Mouse (Mus musculus) hindbrain, embryonic 10.5 days (tissue): ENCODE measurements at regions not wholly inside any gene's neighbourhood (a gene's known extent, or its start where the extent isn't known, plus 50 kb on each side); places are given as distances from the start of the nearest gene placed in this dataset.
"Not testable (repeated sequence)": the region's sequence is repeated elsewhere in the genome, so short reads cannot be mapped to it uniquely, and the experiment has no call there.

ENCODE experiments used
- DNase-seq: peaks from one replicate; pipeline ENCODE4 v3.0.0-alpha.2; 2017; ENCODE audit warnings: low spot score
- H3K27ac ChIP-seq: fragments of 300-500 bp; sonication (generic); 2 replicates; pipeline ENCODE4 v1.5.1; 2016; ENCODE audit warnings: mild to moderate bottlenecking, moderate library complexity
- H3K27me3 ChIP-seq: fragments of 300-500 bp; sonication (generic); 2 replicates; pipeline ENCODE4 v1.6.1; 2016; ENCODE audit warnings: mild to moderate bottlenecking; ENCODE audit not compliant: poor library complexity, insufficient read depth, severe bottlenecking
- H3K36me3 ChIP-seq: fragments of 300-500 bp; sonication (generic); 2 replicates; pipeline ENCODE4 v1.6.1; 2016; ENCODE audit warnings: mild to moderate bottlenecking, moderate library complexity
- H3K4me1 ChIP-seq: fragments of 300-500 bp; sonication (generic); replicated peaks from 2 replicates; pipeline ENCODE4 v1.6.1; 2016; ENCODE audit warnings: mild to moderate bottlenecking
- H3K4me3 ChIP-seq: fragments of 300-500 bp; sonication (generic); 2 replicates; pipeline ENCODE4 v1.5.1; 2016; ENCODE audit warnings: mild to moderate bottlenecking, moderate library complexity
- H3K9me3 ChIP-seq: fragments of 300-500 bp; sonication (generic); 2 replicates; pipeline ENCODE4 v1.6.1; 2016; ENCODE audit warnings: mild to moderate bottlenecking, moderate library complexity
- WGBS: fragments of 180-500 bp; shearing (Covaris S2); methylation state at CpG from one replicate; pipeline ENCODE4 v1.1.7; 2016; 5-methylcytosine and 5-hydroxymethylcytosine counted together

DNA sequence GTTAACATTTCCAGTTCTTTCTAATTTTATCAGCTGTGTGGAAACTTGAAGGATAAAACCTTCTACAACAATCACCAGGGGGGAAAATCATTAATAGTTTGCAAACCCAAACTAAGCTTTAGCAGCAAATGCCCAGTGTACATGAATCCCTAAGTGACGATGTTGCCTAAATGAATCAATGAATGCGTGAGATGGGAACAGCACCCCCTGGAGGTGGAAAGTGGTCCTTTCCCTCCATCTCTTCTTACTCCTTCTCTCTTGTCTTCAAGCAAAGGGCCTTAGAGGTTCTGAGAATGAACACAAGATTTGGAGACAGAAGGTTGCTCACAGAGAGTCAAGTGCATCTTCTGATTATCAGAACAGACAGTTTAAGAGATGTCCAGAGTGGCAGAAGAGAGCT lies 129.1 kb upstream of the Daam1 start:
- H3K27me3 ChIP-seq, result no peaks in the 10 kb centered on the region
- WGBS, result 82% methylated on average over 2 of the region's 2 CpGs
- DNase-seq, result peak; percentile 24

DNA sequence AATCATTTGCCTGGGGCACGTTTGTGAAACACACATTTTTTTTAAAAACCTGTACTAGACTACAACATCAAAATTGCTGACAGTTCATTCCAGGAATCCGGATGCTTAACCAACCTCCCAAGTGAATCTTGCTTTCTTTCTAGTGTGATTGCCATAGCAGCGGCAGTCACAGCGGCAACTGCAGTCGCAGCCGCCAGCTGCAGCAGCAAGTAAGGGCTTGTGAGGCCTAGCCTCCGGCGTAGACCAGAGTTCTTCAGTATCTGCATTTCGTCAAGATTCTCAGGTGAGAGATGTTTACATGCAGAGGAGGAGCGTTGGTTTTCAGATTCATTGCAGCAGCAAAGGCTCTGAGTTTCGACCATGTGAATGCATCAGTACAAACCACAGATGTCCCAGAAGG lies 128.7 kb upstream of the Daam1 start:
- peaks cover 7% of the 10 kb centered on the region; the same call in 1 of the 2 replicates for H3K9me3 ChIP-seq
- no peak overlapping the region for H3K4me3 ChIP-seq
- no peak for DNase-seq
- no peaks in the 10 kb centered on the region for H3K36me3 ChIP-seq
- no peaks in the 10 kb centered on the region for H3K4me1 ChIP-seq
- H3K27me3 ChIP-seq, result no peaks in the 10 kb centered on the region
- 88% methylated on average over 11 of the region's 11 CpGs for WGBS
- H3K27ac ChIP-seq, result no peak overlapping the region

More for the DNA sequence above, 129.1 kb upstream of the Daam1 start:
- H3K4me1 ChIP-seq, result no peaks in the 10 kb centered on the region
- no peak overlapping the region for H3K4me3 ChIP-seq
- no peaks in the 10 kb centered on the region for H3K36me3 ChIP-seq
- H3K9me3 ChIP-seq, result peaks cover 7% of the 10 kb centered on the region; the same call in 1 of the 2 replicates
- no peak overlapping the region for H3K27ac ChIP-seq

DNA sequence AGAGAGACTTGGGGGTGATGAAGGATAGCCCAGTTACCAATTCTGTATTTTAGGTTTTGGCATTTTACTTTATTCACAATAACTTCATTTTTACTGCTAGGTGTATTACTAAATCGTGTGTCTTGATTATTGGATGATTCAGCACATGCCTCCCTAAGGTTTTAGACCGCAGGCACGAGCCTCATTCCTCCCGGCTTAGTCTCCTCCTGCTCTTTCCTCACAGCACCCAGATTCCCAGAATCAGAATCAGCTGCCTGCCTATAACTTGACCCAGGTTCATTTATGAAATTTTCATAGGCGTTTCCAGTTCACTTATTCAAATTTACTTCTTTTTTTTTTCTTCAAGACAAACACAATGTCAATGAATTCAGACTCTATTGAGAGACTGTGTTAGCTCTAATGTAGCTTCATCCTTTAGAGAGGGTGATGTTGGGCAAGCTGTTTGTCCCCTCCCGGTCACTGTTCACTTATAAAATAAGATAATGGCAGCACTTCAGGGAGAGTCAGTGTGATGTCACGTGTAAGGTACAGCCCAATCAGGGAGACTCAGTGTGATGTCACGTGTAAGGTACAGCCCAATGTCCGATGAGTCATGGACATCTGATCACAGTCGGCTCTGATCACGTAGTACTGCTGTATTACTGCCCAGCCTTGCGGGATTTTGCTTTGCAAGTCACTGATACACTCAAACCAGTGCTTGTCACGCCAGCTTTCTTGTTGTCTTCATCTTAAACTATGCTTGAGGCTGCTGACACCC lies 127.6 kb upstream of the Daam1 start:
- H3K27me3 ChIP-seq, result no peaks in the 10 kb centered on the region
- no peak for DNase-seq
- no peak overlapping the region for H3K27ac ChIP-seq
- 90% methylated on average over 13 of the region's 13 CpGs for WGBS
- H3K4me1 ChIP-seq, result no peaks in the 10 kb centered on the region
- no peak overlapping the region for H3K4me3 ChIP-seq
- H3K9me3 ChIP-seq, result peaks cover 7% of the 10 kb centered on the region; the same call in 1 of the 2 replicates
- no peaks in the 10 kb centered on the region for H3K36me3 ChIP-seq

DNA sequence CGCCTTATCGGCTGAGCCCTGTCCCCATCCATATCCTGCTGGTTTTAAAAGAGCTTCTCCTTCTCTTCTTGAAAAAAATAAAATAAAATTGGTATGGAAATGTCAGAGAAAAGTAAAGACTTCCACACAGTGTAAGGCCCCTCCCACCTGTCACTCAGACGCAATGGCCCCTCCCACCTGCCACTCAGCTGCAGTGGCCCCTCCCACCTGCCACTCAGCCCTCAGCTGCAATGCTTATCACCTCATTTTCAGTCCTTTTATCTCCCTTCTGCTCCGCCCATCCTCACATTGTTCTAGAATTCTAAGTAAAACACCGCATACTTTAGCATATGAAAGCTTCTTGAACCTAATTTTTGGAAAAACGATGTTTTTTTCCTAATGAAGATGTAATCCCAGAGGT lies 126.4 kb upstream of the Daam1 start:
- H3K9me3 ChIP-seq, result no peaks in the 10 kb centered on the region
- no peak overlapping the region for H3K4me3 ChIP-seq
- H3K4me1 ChIP-seq, result no peaks in the 10 kb centered on the region
- H3K27ac ChIP-seq, result no peak overlapping the region
- no peak for DNase-seq
- no peaks in the 10 kb centered on the region for H3K36me3 ChIP-seq
- 71% methylated on average over 6 of the region's 6 CpGs for WGBS
- no peaks in the 10 kb centered on the region for H3K27me3 ChIP-seq

DNA sequence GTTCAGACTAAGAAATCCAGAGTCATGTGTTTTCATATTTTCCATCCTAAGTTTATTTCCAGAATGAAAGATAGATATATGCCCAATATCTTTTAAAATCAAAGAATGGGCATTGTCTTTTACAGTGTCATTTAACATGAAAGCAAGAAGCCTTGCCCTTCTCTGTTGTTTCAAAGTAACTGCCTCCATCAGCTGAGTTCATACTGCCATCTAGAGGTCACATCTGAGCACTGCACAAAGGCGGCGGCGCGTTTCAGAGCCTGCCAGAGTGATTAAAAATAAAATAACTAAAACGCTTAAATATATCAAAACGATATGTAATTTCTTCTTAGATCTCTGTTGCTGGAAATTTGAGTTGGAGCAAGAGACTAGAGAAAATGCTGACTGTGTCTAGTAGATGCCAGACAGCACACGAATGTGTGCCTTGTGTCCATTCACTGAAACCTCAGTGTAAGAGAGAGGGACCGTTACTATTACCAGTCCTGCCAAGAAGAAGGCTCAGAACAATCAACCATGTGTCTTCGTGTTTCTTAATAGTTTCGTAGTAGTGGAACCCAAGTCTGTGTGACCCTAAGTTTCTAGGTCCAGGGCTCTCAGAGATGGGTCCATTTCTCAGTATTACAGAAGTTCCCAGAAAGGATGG lies 123.0 kb upstream of the Daam1 start:
- peak; percentile 72 for DNase-seq
- Histone ChIP-seq H3K36me3 (no peaks in the 10 kb centered on the region), H3K4me1 (no peaks in the 10 kb centered on the region), H3K27ac (no peak overlapping the region), H3K9me3 (no peaks in the 10 kb centered on the region), H3K27me3 (no peaks in the 10 kb centered on the region), H3K4me3 (no peak overlapping the region)
- WGBS, result 29% methylated on average over 10 of the region's 10 CpGs

DNA sequence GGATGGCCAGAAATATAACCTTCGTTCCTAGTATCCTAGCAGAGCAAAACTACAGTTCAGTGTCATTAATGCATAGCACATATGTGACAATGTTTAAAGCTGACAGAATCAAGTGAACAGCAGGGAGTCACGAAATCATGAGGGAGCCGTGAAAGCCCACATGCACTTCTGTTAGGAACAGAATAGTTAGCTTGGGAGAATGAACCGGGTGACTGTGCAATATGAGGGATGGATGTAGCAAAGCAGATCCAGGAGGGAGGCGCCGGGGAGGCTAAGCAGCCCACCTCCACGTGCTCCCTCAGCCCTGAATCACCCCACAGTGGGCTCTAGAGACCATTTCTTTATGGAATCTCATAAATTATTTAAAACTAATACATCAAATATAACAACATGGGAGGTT lies 116.3 kb upstream of the Daam1 start:
- no peak for DNase-seq
- Histone ChIP-seq H3K36me3 (no peaks in the 10 kb centered on the region), H3K9me3 (no peaks in the 10 kb centered on the region), H3K27ac (no peak overlapping the region), H3K4me3 (no peak overlapping the region), H3K27me3 (no peaks in the 10 kb centered on the region), H3K4me1 (no peaks in the 10 kb centered on the region)
- WGBS, result 79% methylated on average over 7 of the region's 7 CpGs

DNA sequence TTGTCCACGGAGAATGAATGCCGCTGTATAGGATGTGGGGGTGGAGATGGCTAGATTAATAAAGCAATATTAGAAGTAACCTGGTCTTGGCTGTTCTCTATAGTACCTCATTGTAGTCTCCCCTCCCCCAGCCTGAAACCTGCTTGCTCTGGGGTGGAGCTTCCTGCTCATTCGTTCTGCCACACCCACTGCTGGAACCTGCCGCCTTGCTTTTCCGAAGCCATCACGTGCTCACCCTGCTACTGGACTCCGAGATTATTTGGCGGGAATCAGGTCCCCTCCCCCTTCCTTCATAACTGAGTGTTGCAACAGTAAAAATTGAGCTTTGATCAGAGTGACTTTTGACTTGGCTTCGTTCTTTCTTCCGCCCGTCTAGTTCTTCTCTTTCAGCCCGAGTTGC lies 112.5 kb upstream of the Daam1 start:
- H3K27ac ChIP-seq, H3K27me3 ChIP-seq, H3K36me3 ChIP-seq, H3K9me3 ChIP-seq, H3K4me1 ChIP-seq, H3K4me3 ChIP-seq, DNase-seq: not testable (repeated sequence)
- WGBS, result 78% methylated on average over 12 of the region's 12 CpGs

DNA sequence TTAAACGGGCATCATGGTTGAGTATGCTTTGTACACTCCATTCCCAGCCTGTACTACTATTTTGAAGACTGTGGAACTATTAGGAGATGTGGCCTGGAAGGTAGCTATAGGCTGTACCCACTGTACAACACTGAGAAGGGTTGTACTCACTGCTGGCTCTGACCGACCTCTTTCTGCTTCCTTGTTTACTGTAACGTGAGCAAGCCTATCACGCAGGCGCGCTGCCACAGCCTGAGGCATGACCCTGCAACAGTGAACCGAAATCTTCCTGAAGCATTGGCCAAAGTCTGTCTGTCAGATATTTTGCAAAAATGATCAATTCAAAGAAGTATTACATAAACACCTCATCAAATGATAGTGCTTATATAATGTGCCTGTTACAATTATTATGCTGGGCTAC lies 112.0 kb upstream of the Daam1 start:
- H3K4me3 ChIP-seq, result no peak overlapping the region
- DNase-seq, result no peak
- H3K4me1 ChIP-seq, result no peaks in the 10 kb centered on the region
- no peaks in the 10 kb centered on the region for H3K27me3 ChIP-seq
- no peaks in the 10 kb centered on the region for H3K36me3 ChIP-seq
- WGBS, result 81% methylated on average over 7 of the region's 7 CpGs
- no peaks in the 10 kb centered on the region for H3K9me3 ChIP-seq
- no peak overlapping the region for H3K27ac ChIP-seq

DNA sequence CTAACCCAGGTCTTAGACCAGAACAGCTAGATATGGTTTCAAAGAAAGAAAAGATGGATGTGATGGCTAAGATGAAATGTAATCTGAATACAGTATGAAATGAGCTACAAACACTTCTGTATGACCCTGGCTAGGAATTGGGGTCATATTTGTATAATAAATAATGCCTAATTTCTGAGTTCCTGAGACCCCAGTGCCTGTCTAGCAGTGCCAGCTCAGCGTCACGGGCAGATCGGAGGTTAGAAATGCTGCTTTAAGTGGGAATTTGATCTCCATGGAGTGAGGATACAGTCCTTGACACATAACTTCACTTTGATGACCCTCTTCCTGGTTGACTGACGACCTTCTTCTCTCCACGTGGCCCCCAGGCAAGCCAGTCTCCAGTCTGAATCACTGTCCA lies 105.7 kb upstream of the Daam1 start:
- WGBS, result 34% methylated on average over 5 of the region's 5 CpGs
- H3K4me1 ChIP-seq, result peaks cover 7% of the 10 kb centered on the region; the same call in 1 of the 2 replicates
- H3K36me3 ChIP-seq, result no peaks in the 10 kb centered on the region
- no peak for DNase-seq
- no peaks in the 10 kb centered on the region for H3K27me3 ChIP-seq
- no peaks in the 10 kb centered on the region for H3K9me3 ChIP-seq
- no peak overlapping the region for H3K4me3 ChIP-seq
- peak overlapping the region; percentile 35; the same call in 1 of the 2 replicates for H3K27ac ChIP-seq

DNA sequence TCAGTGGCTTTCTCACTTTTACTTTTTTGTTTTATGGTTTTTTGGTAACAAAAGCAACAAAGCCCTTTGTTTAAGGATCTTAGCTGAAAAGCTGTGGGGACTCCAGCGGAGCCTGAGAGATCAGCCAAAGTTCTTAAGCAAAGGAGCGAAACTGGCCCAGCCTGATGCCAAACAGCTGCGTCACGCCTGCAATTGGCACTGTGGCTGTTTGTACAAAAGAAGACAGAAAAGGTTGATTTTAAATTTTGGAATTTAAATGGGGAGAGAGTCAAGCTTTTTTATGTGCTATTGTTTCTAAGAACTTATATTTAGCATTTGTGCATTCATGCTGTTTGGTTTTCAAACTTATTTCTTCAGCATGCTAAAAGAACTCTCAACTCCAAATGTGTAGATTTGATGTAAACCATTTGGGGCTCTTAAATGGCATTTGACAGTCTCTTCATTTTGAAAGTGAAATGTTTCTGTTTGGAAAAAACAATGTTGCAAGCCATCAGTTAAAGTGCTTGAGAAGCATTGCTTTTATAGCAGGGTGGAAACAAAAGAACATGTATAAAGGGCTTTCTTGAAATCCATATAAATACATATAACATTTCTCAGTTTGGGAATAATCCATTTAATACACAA lies 105.1 kb upstream of the Daam1 start:
- no peaks in the 10 kb centered on the region for H3K9me3 ChIP-seq
- H3K27me3 ChIP-seq, result no peaks in the 10 kb centered on the region
- H3K4me1 ChIP-seq, result peaks cover 7% of the 10 kb centered on the region; the same call in 1 of the 2 replicates
- WGBS, result 17% methylated on average over 4 of the region's 4 CpGs
- H3K36me3 ChIP-seq, result no peaks in the 10 kb centered on the region
- no peak overlapping the region for H3K27ac ChIP-seq
- no peak overlapping the region for H3K4me3 ChIP-seq
- no peak for DNase-seq

DNA sequence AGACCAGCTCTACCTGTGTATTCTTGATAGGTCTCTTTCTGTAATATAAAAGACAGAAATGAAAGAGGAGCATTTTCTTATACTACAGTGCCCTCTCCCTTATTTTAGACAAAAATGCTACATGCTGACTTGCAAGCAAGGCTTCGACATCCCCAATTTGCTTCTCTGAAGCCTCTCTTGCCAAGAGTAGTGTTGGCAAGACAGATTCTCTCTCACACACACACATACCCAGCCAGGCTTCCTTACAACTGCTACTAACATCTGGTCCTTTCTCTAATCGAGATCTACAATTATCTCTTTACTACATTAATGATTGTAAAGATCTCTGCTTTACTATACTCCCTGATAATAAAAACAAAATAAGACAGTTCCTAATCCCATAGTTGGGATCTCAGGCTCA lies 87.5 kb upstream of the Daam1 start:
- Histone ChIP-seq H3K36me3 (no peaks in the 10 kb centered on the region), H3K4me1 (no peaks in the 10 kb centered on the region), H3K4me3 (no peak overlapping the region), H3K9me3 (no peaks in the 10 kb centered on the region), H3K27me3 (no peaks in the 10 kb centered on the region), H3K27ac (no peak overlapping the region)
- DNase-seq, result no peak
- WGBS, result 87% methylated on average over 2 of the region's 2 CpGs

DNA sequence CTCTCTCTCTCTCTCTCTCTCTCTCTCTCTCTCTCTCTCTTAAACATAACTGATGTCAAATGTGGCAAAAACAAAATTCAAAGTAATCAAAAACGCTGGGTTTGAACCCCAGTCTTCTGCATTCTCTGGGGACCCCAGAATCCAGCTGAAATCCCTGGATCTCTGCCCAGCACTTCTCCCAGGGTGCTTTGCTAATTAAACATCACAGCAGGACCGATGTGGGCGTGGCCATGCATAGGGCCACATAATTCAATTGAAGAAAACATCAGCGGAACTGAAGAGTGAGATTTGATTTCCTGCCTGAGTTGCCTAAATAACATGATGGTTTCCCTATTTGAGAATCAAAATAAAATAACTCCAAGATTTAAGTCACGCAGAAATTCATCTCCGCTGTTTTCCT lies 84.9 kb upstream of the Daam1 start:
- DNase-seq, result no peak
- WGBS, result 66% methylated on average over 6 of the region's 6 CpGs
- no peaks in the 10 kb centered on the region for H3K36me3 ChIP-seq
- H3K4me1 ChIP-seq, result no peaks in the 10 kb centered on the region
- H3K4me3 ChIP-seq, result no peak overlapping the region
- no peaks in the 10 kb centered on the region for H3K27me3 ChIP-seq
- H3K9me3 ChIP-seq, result no peaks in the 10 kb centered on the region
- no peak overlapping the region for H3K27ac ChIP-seq

DNA sequence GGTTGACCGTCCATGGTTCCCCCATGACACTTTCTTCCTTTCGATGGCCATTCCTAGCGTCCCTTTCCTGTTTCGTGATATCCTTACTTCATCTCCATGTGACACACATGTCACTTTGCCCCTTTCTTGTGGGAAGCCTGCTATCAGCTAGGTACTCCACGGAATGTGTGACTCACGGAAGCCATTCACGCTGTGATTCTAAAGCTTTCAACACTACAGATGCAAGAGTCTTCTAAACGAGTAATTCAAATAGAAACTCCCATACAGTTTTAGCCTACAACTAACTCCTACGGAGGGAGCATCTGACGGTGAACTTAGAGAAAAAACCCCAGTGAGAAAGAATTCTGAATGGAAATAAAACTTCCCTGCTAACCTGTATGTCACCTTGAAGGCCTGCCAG lies 83.5 kb upstream of the Daam1 start:
- 92% methylated on average over 10 of the region's 10 CpGs for WGBS
- H3K4me3 ChIP-seq, result no peak overlapping the region
- H3K4me1 ChIP-seq, result no peaks in the 10 kb centered on the region
- H3K9me3 ChIP-seq, result no peaks in the 10 kb centered on the region
- no peaks in the 10 kb centered on the region for H3K36me3 ChIP-seq
- DNase-seq, result no peak
- no peaks in the 10 kb centered on the region for H3K27me3 ChIP-seq
- H3K27ac ChIP-seq, result no peak overlapping the region
